Mouse (Mus musculus) MEL (cell line): ENCODE results near the gene Osgin1. TPM values are rescaled to one million over a fixed set of nuclear protein-coding genes. Genes with fewer than 3 reads are reported as not detected.

ENCODE experiments used
- DNase-seq: peaks from one replicate; pipeline ENCODE4 v3.0.0; 2011; ENCODE audit warnings: low read depth, low spot score
- H3K27ac ChIP-seq: 2 replicates; pipeline ENCODE4 v1.5.1; 2012; ENCODE audit warnings: low read depth, mild to moderate bottlenecking, control low read depth, low read length, moderate library complexity; ENCODE audit not compliant: control insufficient read depth
- H3K27me3 ChIP-seq, 2 experiments: fragments of 150-350 bp in 1 of 2; sonication (generic) in 1 of 2; 2 replicates each; pipeline ENCODE4 v1.6.1; 2012; ENCODE audit warnings: low read length in 2 of 2, mild to moderate bottlenecking in 2 of 2, improper control_type of control experiment in 1 of 2, moderate library complexity in 1 of 2; ENCODE audit not compliant: insufficient read depth in 2 of 2, control insufficient read depth in 1 of 2
- H3K36me3 ChIP-seq, 2 experiments: 2 replicates each; pipeline ENCODE4 v1.6.1; 2012 to 2014; ENCODE audit warnings: low read length in 2 of 2, improper control_type of control experiment in 1 of 2, inconsistent platforms in 1 of 2, mild to moderate bottlenecking in 1 of 2; ENCODE audit not compliant: insufficient read depth in 2 of 2, control insufficient read depth in 1 of 2
- H3K4me1 ChIP-seq, 2 experiments: fragments of 150-350 bp in 1 of 2; sonication (generic) in 1 of 2; 2 replicates each; pipeline ENCODE4 v1.6.1; 2012; ENCODE audit warnings: low read length in 2 of 2, improper control_type of control experiment in 1 of 2, mild to moderate bottlenecking in 1 of 2; ENCODE audit not compliant: insufficient read depth in 2 of 2, control insufficient read depth in 1 of 2
- H3K4me3 ChIP-seq, 2 experiments: fragments of 150-350 bp in 1 of 2; sonication (generic) in 1 of 2; 2 replicates each; pipeline ENCODE4 v1.5.1; 2012; ENCODE audit warnings: low read depth in 2 of 2, low read length in 2 of 2, mild to moderate bottlenecking in 2 of 2, moderate library complexity in 2 of 2, control low read depth in 1 of 2, improper control_type of control experiment in 1 of 2; ENCODE audit not compliant: control insufficient read depth in 1 of 2, insufficient read depth in 1 of 2
- H3K79me2 ChIP-seq: 2 replicates; pipeline ENCODE4 v1.6.1; 2012; ENCODE audit warnings: mild to moderate bottlenecking, low read length, moderate library complexity; ENCODE audit not compliant: control insufficient read depth, poor library complexity, insufficient read depth
- H3K9ac ChIP-seq: 2 replicates; pipeline ENCODE4 v1.6.1; 2012; ENCODE audit warnings: low read depth, mild to moderate bottlenecking, control low read depth, low read length, moderate library complexity; ENCODE audit not compliant: control insufficient read depth, poor library complexity, severe bottlenecking
- H3K9me3 ChIP-seq: fragments of 150-350 bp; sonication (generic); replicated peaks from 2 replicates; pipeline ENCODE4 v1.6.1; 2012; ENCODE audit warnings: mild to moderate bottlenecking, low read length, improper control_type of control experiment, moderate library complexity; ENCODE audit not compliant: insufficient read depth
- CHD1 ChIP-seq: IDR thresholded peaks from 2 replicates; pipeline ENCODE4 v1.6.1; 2012; ENCODE audit warnings: low read depth, mild to moderate bottlenecking, inconsistent platforms, low read length, improper control_type of control experiment
- CHD2 ChIP-seq: IDR thresholded peaks from 2 replicates; pipeline ENCODE4 v1.6.1; 2011; ENCODE audit warnings: low read length, improper control_type of control experiment
- CTCF ChIP-seq, 3 experiments: IDR thresholded peaks in 2 of 3; conservative IDR thresholded peaks in 1 of 3; 2 replicates each; pipeline ENCODE4 v1.5.1; 2011 to 2012; ENCODE audit warnings: low read length in 3 of 3, low read depth in 2 of 3, mild to moderate bottlenecking in 2 of 3, improper control_type of control experiment in 1 of 3, inconsistent platforms in 1 of 3, mixed read lengths in 1 of 3, moderate library complexity in 1 of 3; ENCODE audit not compliant: control insufficient read depth in 1 of 3, insufficient read depth in 1 of 3, poor library complexity in 1 of 3, severe bottlenecking in 1 of 3
- ELF1 ChIP-seq: IDR thresholded peaks from 2 replicates; pipeline ENCODE4 v1.6.1; 2014; ENCODE audit warnings: low read depth, mild to moderate bottlenecking, inconsistent platforms, low read length, improper control_type of control experiment, moderate library complexity
- HCFC1 ChIP-seq: IDR thresholded peaks from 2 replicates; pipeline ENCODE4 v1.6.1; 2012; ENCODE audit warnings: low read depth, mild to moderate bottlenecking, inconsistent platforms, low read length, improper control_type of control experiment, moderate library complexity
- MAFK ChIP-seq: IDR thresholded peaks from 2 replicates; pipeline ENCODE4 v1.6.1; 2011; ENCODE audit warnings: low read depth, mild to moderate bottlenecking, low read length, improper control_type of control experiment, borderline replicate concordance
- MAZ ChIP-seq: IDR thresholded peaks from 2 replicates; pipeline ENCODE4 v1.6.1; 2012; ENCODE audit warnings: low read depth, mild to moderate bottlenecking, inconsistent platforms, low read length, improper control_type of control experiment
- MYB ChIP-seq: IDR thresholded peaks from 2 replicates; pipeline ENCODE4 v1.6.1; 2011; ENCODE audit warnings: mild to moderate bottlenecking, low read depth, low read length, improper control_type of control experiment
- NRF1 ChIP-seq: IDR thresholded peaks from 2 replicates; pipeline ENCODE4 v1.6.1; 2014; ENCODE audit warnings: low read depth, mild to moderate bottlenecking, inconsistent platforms, low read length, improper control_type of control experiment, moderate library complexity; ENCODE audit not compliant: poor library complexity, insufficient read depth, severe bottlenecking
- POLR2A ChIP-seq, 2 experiments: IDR thresholded peaks; 2 replicates each; pipeline ENCODE4 v1.6.1; 2011 to 2012; ENCODE audit warnings: low read length in 2 of 2, mild to moderate bottlenecking in 2 of 2, control low read depth in 1 of 2, improper control_type of control experiment in 1 of 2, low read depth in 1 of 2, moderate library complexity in 1 of 2; ENCODE audit not compliant: control insufficient read depth in 1 of 2, insufficient read depth in 1 of 2, poor library complexity in 1 of 2
- RAD21 ChIP-seq: IDR thresholded peaks from 2 replicates; pipeline ENCODE4 v1.6.1; 2011; ENCODE audit warnings: mild to moderate bottlenecking, low read depth, low read length, improper control_type of control experiment
- RCOR1 ChIP-seq: IDR thresholded peaks from 2 replicates; pipeline ENCODE4 v1.6.1; 2012; ENCODE audit warnings: low read depth, mild to moderate bottlenecking, inconsistent platforms, low read length, improper control_type of control experiment
- SIN3A ChIP-seq: IDR thresholded peaks from 2 replicates; pipeline ENCODE4 v1.6.1; 2012; ENCODE audit warnings: low read length, improper control_type of control experiment, inconsistent platforms
- TBP ChIP-seq: IDR thresholded peaks from 2 replicates; pipeline ENCODE4 v1.8.0; 2011; ENCODE audit warnings: low read depth, low read length, improper control_type of control experiment
- TCF12 ChIP-seq: IDR thresholded peaks from 2 replicates; pipeline ENCODE4 v1.6.1; 2014; ENCODE audit warnings: low read depth, mild to moderate bottlenecking, inconsistent platforms, low read length, improper control_type of control experiment, moderate library complexity
- UBTF ChIP-seq: IDR thresholded peaks from 2 replicates; pipeline ENCODE4 v1.6.1; 2012; ENCODE audit warnings: low read depth, mild to moderate bottlenecking, inconsistent platforms, low read length, improper control_type of control experiment, moderate library complexity, borderline replicate concordance; ENCODE audit not compliant: insufficient read depth
- USF1 ChIP-seq: IDR thresholded peaks from 2 replicates; pipeline ENCODE4 v1.6.1; 2014; ENCODE audit warnings: low read depth, mild to moderate bottlenecking, inconsistent platforms, low read length, improper control_type of control experiment, moderate library complexity
- ZC3H11A ChIP-seq: IDR thresholded peaks from 2 replicates; pipeline ENCODE4 v1.6.1; 2012; ENCODE audit warnings: low read depth, mild to moderate bottlenecking, inconsistent platforms, low read length, improper control_type of control experiment
- ZKSCAN1 ChIP-seq: IDR thresholded peaks from 2 replicates; pipeline ENCODE4 v1.6.1; 2012; ENCODE audit warnings: low read depth, mild to moderate bottlenecking, inconsistent platforms, low read length, improper control_type of control experiment, moderate library complexity
- polyA plus RNA-seq, 2 experiments: library from polyadenylated mRNA; stranded (reverse) in 1 of 2; unstranded in 1 of 2; fragments of >175 nt in 1 of 2; fragments of >200 nt in 1 of 2; gene quantifications; 2 replicates each; pipeline versions ENCODE4 v1.2.1 to v1.2.4; 2012; ENCODE audit warnings: low replicate concordance in 2 of 2, low read depth in 1 of 2; ENCODE audit not compliant: insufficient read length in 2 of 2, insufficient read depth in 1 of 2, missing spikeins in 1 of 2
- total RNA-seq: library from RNA; depleted of rRNA; stranded (reverse); fragments of 300-350 nt; gene quantifications from 2 replicates; pipeline ENCODE4 v1.2.3, GENCODE M21; 2012

Gene Osgin1
- total and polyA plus RNA-seq, 3 experiments: 0.08 to 0.84 TPM; not detected in 1

- DNase-seq: no peak
- no peaks in the 10 kb centered on the region for H3K27me3 ChIP-seq
- no peak for TF ChIP-seq CTCF (IDR thresholded peaks at IDR 0.05 in 2 of 3, conservative IDR thresholded peaks at IDR 0.05 in 1 of 3; ENCODE audit: control insufficient read depth in 1 of 3, insufficient read depth in 1 of 3, low read depth in 2 of 3, low read length in 3 of 3, poor library complexity in 1 of 3, severe bottlenecking in 1 of 3)
- TF ChIP-seq USF1: no peak
- no peak for TF ChIP-seq TBP
- TF ChIP-seq ZKSCAN1: no peak
- no peak for TF ChIP-seq ZC3H11A
- no peak for TF ChIP-seq UBTF
- TF ChIP-seq SIN3A: no peak
- TF ChIP-seq MAFK: no peak
- no peak for TF ChIP-seq CHD2
- no peaks in the 10 kb centered on the region for H3K36me3 ChIP-seq
- H3K4me1 ChIP-seq: peaks cover 0 to 2% of the 10 kb centered on the region in 2 experiments; a peak in 1 of 4 replicates
- H3K9ac ChIP-seq: no peak overlapping the region
- H3K4me3 ChIP-seq: no peak overlapping the region
- H3K27ac ChIP-seq: no peak overlapping the region
- no peaks in the 10 kb centered on the region for H3K79me2 ChIP-seq
- no peaks in the 10 kb centered on the region for H3K9me3 ChIP-seq
Observed at GRCm38 (mm10) chr8:119442013-119442412, 8.1 kb downstream of the Osgin1 start.

DNA sequence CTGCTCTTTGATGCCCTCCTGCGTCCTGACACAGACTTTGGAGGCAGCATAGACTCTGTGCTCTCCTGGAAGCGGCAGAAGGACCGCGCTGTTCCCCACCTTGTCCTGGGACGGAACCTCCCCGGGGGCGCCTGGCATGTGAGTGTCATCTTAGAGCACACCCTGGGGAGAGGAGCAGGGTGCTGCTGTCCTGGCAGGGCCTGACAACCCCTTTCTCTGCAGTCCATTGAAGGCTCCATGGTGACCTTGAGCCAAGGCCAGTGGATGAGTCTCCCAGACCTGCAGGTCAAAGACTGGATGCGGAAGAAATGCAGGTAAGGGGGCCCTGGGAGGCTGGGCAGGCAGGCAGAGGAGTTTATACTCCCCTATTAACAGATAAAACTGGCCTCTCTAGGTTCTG, 9.0 kb downstream of the Osgin1 start:
- Histone ChIP-seq H3K9me3 (no peaks in the 10 kb centered on the region), H3K36me3 (no peaks in the 10 kb centered on the region), H3K9ac (no peak overlapping the region), H3K4me3 (no peak overlapping the region), H3K27ac (no peak overlapping the region), H3K27me3 (no peaks in the 10 kb centered on the region), H3K4me1 (no peaks in the 10 kb centered on the region), H3K79me2 (no peaks in the 10 kb centered on the region)
- no peak for TF ChIP-seq MAZ
- no peak for TF ChIP-seq POLR2A (IDR thresholded peaks at IDR 0.05; ENCODE audit: control insufficient read depth in 1 of 2, insufficient read depth in 1 of 2, low read depth in 1 of 2, low read length in 2 of 2, poor library complexity in 1 of 2)
- no peak for TF ChIP-seq SIN3A
- TF ChIP-seq ZC3H11A: no peak
- no peak for TF ChIP-seq RAD21
- no peak for TF ChIP-seq UBTF
- no peak for TF ChIP-seq HCFC1
- TF ChIP-seq CHD1: no peak
- TF ChIP-seq MYB: no peak
- no peak for TF ChIP-seq ELF1
- no peak for TF ChIP-seq RCOR1
- no peak for TF ChIP-seq TCF12
- no peak for TF ChIP-seq NRF1
- TF ChIP-seq MAFK: no peak
- no peak for TF ChIP-seq CHD2
- DNase-seq: no peak
